Mouse (Mus musculus) thymus, postnatal 0 days (tissue): ENCODE data around the gene Rpl21. TPM values are rescaled to one million over a fixed set of nuclear protein-coding genes. Genes with fewer than 3 reads are reported as not detected.
A peak's percentile ranks its signal among the peaks of the same experiment; 100 is the strongest.
"Not testable (repeated sequence)": the region's sequence is repeated elsewhere in the genome, so short reads cannot be mapped to it uniquely, and the experiment has no call there.

Source experiments
- DNase-seq: peaks from one replicate; pipeline ENCODE4 v3.0.0-alpha.2; 2015; ENCODE audit warnings: low spot score
- polyA plus RNA-seq: library from polyadenylated mRNA; unstranded; fragments of >200 nt; fragmentation: Nextera tagmentation; extraction: Ambion mirVana; gene quantifications from 2 replicates; pipeline ENCODE4 v1.2.1, GENCODE M21; 2015

Gene Rpl21
- polyA plus RNA-seq, 1 experiment from 2014 or later, result 659 TPM

DNA sequence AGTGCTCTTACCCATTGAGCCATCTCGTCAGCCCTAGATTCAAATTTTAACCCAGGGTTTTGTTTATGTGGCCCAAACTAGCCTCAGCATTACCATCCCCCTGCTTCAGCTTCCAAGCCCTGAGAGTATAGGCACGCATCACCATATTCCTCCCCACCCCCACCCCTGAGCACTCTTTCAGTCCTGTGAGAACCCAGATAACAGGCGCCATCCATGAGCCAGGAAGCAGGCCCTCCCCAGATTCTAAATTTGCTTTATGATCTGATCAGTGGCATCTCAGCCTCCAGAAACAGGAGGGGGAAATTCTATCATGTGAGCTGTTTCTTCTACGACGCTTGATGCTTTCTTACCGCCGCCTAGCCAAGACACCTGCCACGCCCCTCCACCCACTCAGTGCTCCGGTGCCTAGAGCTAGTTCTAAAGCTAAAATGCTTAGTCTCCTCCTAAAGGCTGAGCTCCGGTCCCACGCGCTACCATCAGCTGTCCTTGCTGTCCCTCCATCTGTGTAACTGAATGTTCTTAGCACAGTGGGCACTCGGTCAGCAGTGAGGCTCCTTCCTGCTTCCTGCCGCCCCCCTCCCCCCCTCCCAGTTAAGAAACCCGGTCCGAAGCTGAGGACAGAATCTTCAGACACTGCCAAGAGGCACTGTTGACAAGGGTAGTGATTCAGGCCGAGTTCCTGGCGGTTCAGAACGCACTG is 34.7 kb downstream of the Rpl21 start:
- DNase-seq, result peak; percentile 39

DNA sequence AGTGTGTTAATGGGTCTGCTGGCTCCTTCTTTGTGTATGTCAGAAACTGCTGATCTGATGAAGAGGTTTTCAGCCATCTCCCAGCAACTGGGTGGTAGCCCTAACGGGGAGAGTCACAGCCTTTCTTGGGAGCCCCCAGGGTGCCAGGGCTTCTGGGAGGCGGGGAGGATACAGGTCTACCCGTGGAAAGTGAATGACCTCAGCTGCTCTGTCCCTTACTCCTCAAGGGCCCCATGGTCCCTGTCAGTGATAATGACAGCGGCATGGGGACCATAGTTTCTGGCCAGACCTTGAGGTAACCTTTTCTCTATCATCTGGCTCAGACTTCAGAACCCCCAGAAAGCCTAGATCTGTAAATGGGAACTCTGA is 35.2 kb downstream of the Rpl21 start:
- no peak for DNase-seq

DNA sequence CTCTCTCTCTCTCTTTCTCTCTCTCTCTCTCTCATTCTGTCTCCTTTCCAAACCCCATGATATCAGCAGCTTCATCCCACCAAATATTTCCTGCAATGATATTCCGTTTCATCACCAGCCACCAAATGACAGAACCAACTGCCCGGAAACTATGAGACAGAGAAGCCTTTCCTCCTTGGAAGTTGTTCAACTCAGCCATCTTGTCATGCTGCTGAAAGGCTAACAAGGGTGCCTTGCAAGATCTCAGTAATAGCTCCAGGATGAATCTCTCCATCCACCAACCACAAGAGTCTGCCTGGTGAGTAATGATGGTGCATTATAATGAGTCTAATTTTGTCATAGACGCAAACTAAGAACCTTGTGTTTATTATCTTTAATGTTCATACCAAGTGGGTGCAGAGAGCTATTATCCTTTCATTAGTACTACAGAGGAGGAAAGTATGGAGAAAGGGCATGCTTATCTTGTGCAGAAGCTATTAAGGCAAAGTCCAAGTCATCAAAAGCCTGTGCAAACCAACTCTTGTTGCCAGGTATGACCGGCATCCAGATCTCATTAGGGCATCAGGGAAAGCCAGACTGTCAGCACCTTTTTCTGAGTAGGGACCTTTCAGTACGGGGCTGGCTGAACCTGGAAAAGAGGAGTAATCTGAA is 40.4 kb downstream of the Rpl21 start:
- no peak for DNase-seq

DNA sequence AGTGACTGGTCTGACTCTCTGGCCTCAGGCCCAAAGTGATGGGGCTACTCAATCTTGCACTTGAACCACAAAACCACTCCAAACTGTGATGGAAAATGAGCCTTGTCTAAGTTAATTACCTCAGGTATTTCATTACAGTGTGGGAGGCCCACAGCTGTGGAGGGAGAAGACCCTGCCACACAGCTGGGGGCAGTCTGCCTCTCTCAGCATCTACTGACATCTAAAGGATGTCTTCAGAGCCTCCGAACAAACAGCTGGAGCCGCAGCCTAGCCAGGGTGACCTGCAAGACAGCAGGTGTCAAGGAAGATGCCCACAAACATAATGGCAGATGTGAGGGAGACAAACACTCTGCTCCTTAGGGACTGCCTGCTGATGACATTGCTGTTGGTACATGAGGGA is 43.3 kb downstream of the Rpl21 start:
- no peak for DNase-seq

DNA sequence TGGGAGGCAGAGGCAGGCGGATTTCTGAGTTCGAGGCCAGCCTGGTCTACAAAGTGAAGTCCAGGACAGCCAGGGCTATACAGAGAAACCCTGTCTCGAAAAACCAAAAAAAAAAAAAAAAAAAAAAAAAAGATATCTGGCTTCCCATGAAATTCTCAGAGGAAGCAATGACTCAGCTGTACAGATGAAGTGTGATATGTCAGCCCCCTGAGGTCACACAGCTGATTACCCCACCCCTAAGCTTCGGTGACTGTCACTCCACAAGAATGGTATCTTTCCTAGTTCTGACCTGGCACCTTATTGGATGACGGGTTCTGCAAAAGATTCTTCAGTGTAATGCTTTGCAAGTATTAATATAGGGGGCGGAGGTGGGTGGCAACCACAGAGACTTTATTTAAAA is 45.2 kb downstream of the Rpl21 start:
- DNase-seq, result not testable (repeated sequence)

DNA sequence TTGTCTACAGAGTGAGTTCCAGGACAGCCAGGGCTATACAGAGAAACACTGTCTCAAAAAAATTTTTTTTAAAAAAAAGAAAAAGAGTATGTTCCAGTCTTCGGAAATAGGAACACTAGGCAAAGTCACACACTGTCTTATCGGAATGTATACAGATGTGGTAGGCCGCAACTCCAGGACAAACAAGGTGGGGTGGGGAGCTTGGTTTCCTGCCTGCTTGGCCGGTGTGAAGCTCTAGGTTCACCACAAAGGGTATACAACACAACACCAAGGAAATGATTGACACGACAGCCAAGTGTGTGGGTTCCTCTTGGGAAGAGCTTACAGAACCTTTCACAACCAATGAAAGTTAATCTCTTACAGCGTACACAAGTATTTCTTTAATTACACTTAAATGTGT is 49.6 kb downstream of the Rpl21 start:
- DNase-seq, result no peak

DNA sequence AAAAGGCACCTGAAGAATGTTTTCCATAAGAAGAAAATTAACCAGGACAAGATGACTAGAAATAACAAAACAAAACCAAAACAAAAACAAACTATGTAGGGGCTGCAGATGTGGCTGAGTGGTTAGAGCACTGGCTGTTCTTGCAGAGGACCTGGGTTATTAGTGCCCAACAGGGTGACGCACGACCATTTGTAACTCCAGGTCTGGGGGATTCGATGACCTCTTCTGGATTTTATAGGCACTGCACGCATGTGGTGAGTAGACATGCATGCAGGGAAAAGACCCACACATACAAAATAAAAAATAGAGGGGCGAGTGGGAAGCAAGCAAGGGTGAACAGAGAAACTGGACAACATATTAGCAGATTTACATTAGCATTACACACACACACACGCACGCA is 50.4 kb downstream of the Rpl21 start:
- DNase-seq, result no peak

DNA sequence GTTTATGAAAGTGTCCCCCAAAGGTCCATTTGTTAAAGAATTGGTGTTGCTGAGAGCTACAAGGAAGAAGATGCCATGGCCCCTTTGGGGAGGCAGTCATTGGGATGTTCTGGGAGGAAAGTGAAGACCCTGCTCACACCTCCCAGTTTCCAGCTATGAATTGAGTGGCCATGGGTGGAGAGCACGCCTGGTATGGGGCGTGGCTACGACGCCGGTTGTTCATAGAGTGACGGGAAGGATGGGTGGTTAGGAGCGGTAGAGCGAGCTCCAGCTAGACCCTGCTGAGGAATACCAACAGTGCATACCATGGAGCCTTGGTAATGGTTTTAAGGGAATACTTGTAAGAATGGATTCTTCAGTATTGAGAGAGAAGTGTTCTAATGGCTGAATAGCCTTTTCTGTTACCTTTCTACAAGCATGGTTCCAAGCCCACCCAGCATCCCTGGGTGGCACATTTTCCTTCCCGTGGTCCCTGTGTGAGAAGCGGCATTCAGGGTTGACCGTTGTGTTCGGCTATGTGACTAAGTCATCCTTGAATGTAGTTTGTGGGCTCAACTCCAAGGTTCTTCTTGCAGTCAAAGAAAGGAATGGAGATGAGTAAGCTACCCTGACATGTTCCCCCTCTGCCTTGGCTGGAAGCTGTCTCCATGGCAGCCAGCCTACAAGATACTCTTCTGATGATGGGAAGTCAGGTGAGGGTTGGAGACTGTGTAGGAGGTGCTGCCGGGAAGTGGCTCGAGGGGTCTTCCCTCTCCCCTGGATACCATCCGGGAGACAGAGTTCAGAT is 51.0 kb downstream of the Rpl21 start:
- no peak for DNase-seq

Other genes starting within 250 kb of the Rpl21 start
- gene Gpr12, start 247.7 kb upstream of the Rpl21 start, polyA plus RNA-seq, result 0.26 TPM in 1 of 2 replicates, not detected in the other
- gene Usp12, start 37.9 kb upstream of the Rpl21 start, polyA plus RNA-seq, result 10.7 and 11.5 TPM in 2 replicates
- 8.5 and 8.6 TPM in 2 replicates for gene Rasl11a, start 12.2 kb downstream of the Rpl21 start, polyA plus RNA-seq
- 150 and 156 TPM in 2 replicates for gene Gtf3a, start 115.8 kb downstream of the Rpl21 start, polyA plus RNA-seq
- 28.4 and 31.3 TPM in 2 replicates for gene Mtif3, start 130.9 kb downstream of the Rpl21 start, polyA plus RNA-seq
- gene Lnx2, start 243.7 kb downstream of the Rpl21 start, polyA plus RNA-seq, result 8.8 and 11.1 TPM in 2 replicates
- 188 and 189 TPM in 2 replicates for gene Polr1d, start 244.2 kb downstream of the Rpl21 start, polyA plus RNA-seq